Mouse (Mus musculus): Measurements from ENCODE around the gene Ddah1. TPM values are rescaled to one million over a fixed set of nuclear protein-coding genes. Genes with fewer than 3 reads are reported as not detected.

The Ddah1 gene
- 29.8 and 39.4 TPM in 2 replicates for polyA plus RNA-seq (2015; fragmentation: Nextera tagmentation; extraction: Ambion mirVana)

GRCm38 (mm10) chr3:145758561-145759378 is at the start of gene Ddah1:
Gene Ddah1 (plus strand): TSS chr3:145758675.
- H3K27me3 ChIP-seq: peaks cover 46% of the 10 kb centered on the region
- H3K4me2 ChIP-seq: peak within 1 kb of the TSS; percentile 99
- no peaks in the 10 kb centered on the region for H3K36me3 ChIP-seq
- H3K4me3 ChIP-seq: peak within 1 kb of the TSS; percentile 71
- peak; percentile 68 for ATAC-seq (ENCODE audit: insufficient number of reproducible peaks, insufficient read depth, low FRiP score, low TSS enrichment, low read depth)
- H3K27ac ChIP-seq: 0 out of 2 replicates have a peak within 1 kb of the TSS, but pooled peaks have one; percentile 11
- H3K4me1 ChIP-seq: peaks cover 17% of the 10 kb centered on the region
- no peaks in the 10 kb centered on the region for H3K9me3 ChIP-seq
- H3K9ac ChIP-seq: peak within 1 kb of the TSS; percentile 81
- under 1% methylated on average over 97 of the region's 97 CpGs for WGBS

DNA sequence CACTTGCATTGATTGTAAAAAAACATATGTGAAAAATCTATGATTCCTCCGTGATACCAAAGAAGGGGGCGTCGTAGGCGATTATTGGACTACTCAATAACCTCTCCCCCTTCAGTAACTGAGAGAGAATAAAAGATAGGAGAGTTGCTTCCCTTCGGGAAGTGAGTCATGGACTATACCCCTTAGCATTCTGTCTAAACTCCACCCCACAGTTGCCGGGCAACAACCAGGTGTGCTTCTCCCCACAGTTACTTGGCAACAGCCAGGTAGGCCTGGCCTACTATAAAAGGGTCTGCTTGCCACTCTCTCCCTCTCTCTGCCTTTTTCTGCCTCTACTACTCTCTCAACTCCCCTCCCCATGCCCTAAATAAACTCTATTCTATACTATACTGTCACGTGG is 42.6 kb upstream of the Ddah1 start:
- no peaks in the 10 kb centered on the region for H3K36me3 ChIP-seq
- H3K27me3 ChIP-seq: no peaks in the 10 kb centered on the region
- no peaks in the 10 kb centered on the region for H3K4me1 ChIP-seq
- H3K27ac ChIP-seq: no peak overlapping the region
- ATAC-seq (ENCODE audit: insufficient number of reproducible peaks, insufficient read depth, low FRiP score, low TSS enrichment, low read depth): no peak
- no peaks in the 10 kb centered on the region for H3K9me3 ChIP-seq
- H3K4me2 ChIP-seq: no peak overlapping the region
- H3K4me3 ChIP-seq: no peak overlapping the region
- 85% methylated on average over 7 of the region's 7 CpGs for WGBS
- no peak overlapping the region for H3K9ac ChIP-seq

GRCm38 (mm10) chr3:145719660-145720059 is 38.8 kb upstream of the Ddah1 start:
- 81% methylated on average over 4 of the region's 4 CpGs for WGBS
- Histone ChIP-seq H3K4me2 (no peak overlapping the region), H3K9me3 (no peaks in the 10 kb centered on the region), H3K36me3 (no peaks in the 10 kb centered on the region), H3K27ac (no peak overlapping the region), H3K4me1 (no peaks in the 10 kb centered on the region), H3K4me3 (no peak overlapping the region), H3K27me3 (no peaks in the 10 kb centered on the region), H3K9ac (no peak overlapping the region)
- ATAC-seq (ENCODE audit: insufficient number of reproducible peaks, insufficient read depth, low FRiP score, low TSS enrichment, low read depth): no peak

- H3K36me3 ChIP-seq: no peaks in the 10 kb centered on the region
- no peak overlapping the region for H3K4me2 ChIP-seq
- H3K9ac ChIP-seq: no peak overlapping the region
- H3K4me3 ChIP-seq: no peak overlapping the region
- H3K27ac ChIP-seq: no peak overlapping the region
- 79% methylated on average over 8 of the region's 8 CpGs for WGBS
- no peaks in the 10 kb centered on the region for H3K9me3 ChIP-seq
- peaks cover 22% of the 10 kb centered on the region for H3K4me1 ChIP-seq
- no peak for ATAC-seq (ENCODE audit: insufficient number of reproducible peaks, insufficient read depth, low FRiP score, low TSS enrichment, low read depth)
- no peaks in the 10 kb centered on the region for H3K27me3 ChIP-seq
Observed at GRCm38 (mm10) chr3:145725078-145725477, 33.4 kb upstream of the Ddah1 start.

- ATAC-seq (ENCODE audit: insufficient number of reproducible peaks, insufficient read depth, low FRiP score, low TSS enrichment, low read depth): no peak
- WGBS: 43% methylated on average over 8 of the region's 8 CpGs
- peaks cover 23% of the 10 kb centered on the region for H3K4me1 ChIP-seq
- H3K36me3 ChIP-seq: no peaks in the 10 kb centered on the region
- no peak overlapping the region for H3K27ac ChIP-seq
- no peaks in the 10 kb centered on the region for H3K27me3 ChIP-seq
- H3K9me3 ChIP-seq: no peaks in the 10 kb centered on the region
- H3K9ac ChIP-seq: 0 out of 2 replicates have a peak overlapping the region, but pooled peaks have one; percentile 21
- H3K4me3 ChIP-seq: no peak overlapping the region
- no peak overlapping the region for H3K4me2 ChIP-seq
Observed at GRCm38 (mm10) chr3:145728336-145728735, 30.1 kb upstream of the Ddah1 start.

DNA sequence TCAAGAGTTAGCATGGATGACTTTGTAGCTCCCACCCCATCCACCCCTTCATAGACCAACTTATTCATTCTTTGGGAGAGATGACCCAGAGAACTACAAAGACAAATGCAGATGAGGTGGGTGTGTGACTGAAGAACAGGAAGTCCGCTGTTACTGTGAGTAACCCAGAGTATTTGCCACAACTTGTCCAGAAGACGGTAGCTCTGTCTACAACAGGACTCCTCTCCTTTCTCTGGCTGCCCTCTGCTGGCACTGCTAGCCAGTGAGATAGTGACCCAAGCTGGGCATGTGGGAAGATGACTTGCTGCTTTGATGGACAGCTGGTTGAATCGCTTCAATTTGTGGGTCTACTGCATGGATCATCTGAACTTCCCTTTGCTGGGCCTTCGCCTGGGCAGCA is 28.9 kb upstream of the Ddah1 start:
- Histone ChIP-seq H3K9ac (no peak overlapping the region), H3K4me3 (no peak overlapping the region), H3K9me3 (no peaks in the 10 kb centered on the region), H3K27ac (no peak overlapping the region), H3K36me3 (no peaks in the 10 kb centered on the region), H3K4me1 (peaks cover 23% of the 10 kb centered on the region), H3K4me2 (no peak overlapping the region), H3K27me3 (no peaks in the 10 kb centered on the region)
- ATAC-seq (ENCODE audit: insufficient number of reproducible peaks, insufficient read depth, low FRiP score, low TSS enrichment, low read depth): no peak
- 55% methylated on average over 4 of the region's 4 CpGs for WGBS

DNA sequence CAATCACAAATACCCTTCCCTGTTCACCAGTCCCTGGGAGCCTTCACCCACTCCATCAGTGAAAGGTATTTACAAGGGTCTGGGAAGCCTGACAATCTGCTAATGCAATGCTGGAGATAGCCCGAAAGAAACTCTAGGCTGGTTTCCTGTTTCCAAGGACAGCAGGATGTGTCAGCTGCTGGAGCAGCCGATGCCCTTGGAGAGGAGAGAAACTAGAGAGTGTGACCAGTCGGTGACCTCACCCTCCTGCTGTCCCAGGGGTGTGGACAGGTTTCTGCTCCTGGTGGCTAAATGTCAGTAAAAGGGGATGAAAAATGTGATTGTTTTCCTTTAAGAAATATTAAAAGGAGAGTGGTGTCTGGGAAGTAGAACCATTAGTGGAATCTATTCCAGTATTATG is 28.4 kb upstream of the Ddah1 start:
- Histone ChIP-seq H3K27ac (no peak overlapping the region), H3K9ac (no peak overlapping the region), H3K4me3 (no peak overlapping the region), H3K4me2 (no peak overlapping the region), H3K27me3 (no peaks in the 10 kb centered on the region), H3K9me3 (no peaks in the 10 kb centered on the region), H3K36me3 (no peaks in the 10 kb centered on the region), H3K4me1 (peaks cover 23% of the 10 kb centered on the region)
- whole genome bisulfite sequencing: 39% methylated on average over 3 of the region's 3 CpGs
- ATAC-seq (ENCODE audit: insufficient number of reproducible peaks, insufficient read depth, low FRiP score, low TSS enrichment, low read depth): no peak

- Histone ChIP-seq H3K9me3 (no peaks in the 10 kb centered on the region), H3K4me1 (peaks cover 4% of the 10 kb centered on the region; the same call in 1 of the 2 replicates), H3K27ac (no peak overlapping the region), H3K4me3 (no peak overlapping the region), H3K36me3 (no peaks in the 10 kb centered on the region), H3K27me3 (no peaks in the 10 kb centered on the region), H3K4me2 (no peak overlapping the region), H3K9ac (no peak overlapping the region)
- 92% methylated on average over 8 of the region's 8 CpGs for WGBS
- no peak for ATAC-seq (ENCODE audit: insufficient number of reproducible peaks, insufficient read depth, low FRiP score, low TSS enrichment, low read depth)
Observed at GRCm38 (mm10) chr3:145734857-145735256, 23.6 kb upstream of the Ddah1 start.

DNA sequence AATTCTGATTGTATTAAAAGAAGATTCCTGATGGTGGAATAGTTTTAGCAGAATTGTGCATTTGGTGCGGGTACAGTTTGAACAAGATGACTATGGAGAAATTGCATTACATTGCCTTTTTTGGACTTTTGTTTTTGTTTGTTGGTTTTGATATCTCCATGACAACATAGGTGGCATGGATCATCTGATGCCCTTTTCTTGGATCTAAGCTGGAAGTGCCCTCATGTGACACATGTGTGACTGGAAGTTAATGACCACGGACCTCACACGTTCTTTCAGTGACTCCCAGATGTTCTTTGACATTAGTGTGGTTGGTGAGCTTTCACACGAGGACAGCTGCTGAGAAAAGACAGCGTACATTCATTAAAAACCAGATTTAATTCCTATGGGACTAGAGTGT is 21.9 kb upstream of the Ddah1 start:
- Histone ChIP-seq H3K9me3 (no peaks in the 10 kb centered on the region), H3K4me2 (no peak overlapping the region), H3K36me3 (no peaks in the 10 kb centered on the region), H3K27me3 (no peaks in the 10 kb centered on the region), H3K4me1 (no peaks in the 10 kb centered on the region), H3K27ac (no peak overlapping the region), H3K9ac (no peak overlapping the region), H3K4me3 (no peak overlapping the region)
- no peak for ATAC-seq (ENCODE audit: insufficient number of reproducible peaks, insufficient read depth, low FRiP score, low TSS enrichment, low read depth)
- WGBS: 78% methylated on average over 5 of the region's 5 CpGs

- no peaks in the 10 kb centered on the region for H3K27me3 ChIP-seq
- WGBS: 77% methylated on average over 14 of the region's 14 CpGs
- H3K36me3 ChIP-seq: no peaks in the 10 kb centered on the region
- no peaks in the 10 kb centered on the region; the same call in 1 of the 2 replicates for H3K4me1 ChIP-seq
- no peak overlapping the region for H3K27ac ChIP-seq
- no peak overlapping the region for H3K9ac ChIP-seq
- H3K4me2 ChIP-seq: no peak overlapping the region
- no peak overlapping the region for H3K4me3 ChIP-seq
- ATAC-seq (ENCODE audit: insufficient number of reproducible peaks, insufficient read depth, low FRiP score, low TSS enrichment, low read depth): no peak
- no peaks in the 10 kb centered on the region for H3K9me3 ChIP-seq
Observed at GRCm38 (mm10) chr3:145738662-145739061, 19.8 kb upstream of the Ddah1 start.

DNA sequence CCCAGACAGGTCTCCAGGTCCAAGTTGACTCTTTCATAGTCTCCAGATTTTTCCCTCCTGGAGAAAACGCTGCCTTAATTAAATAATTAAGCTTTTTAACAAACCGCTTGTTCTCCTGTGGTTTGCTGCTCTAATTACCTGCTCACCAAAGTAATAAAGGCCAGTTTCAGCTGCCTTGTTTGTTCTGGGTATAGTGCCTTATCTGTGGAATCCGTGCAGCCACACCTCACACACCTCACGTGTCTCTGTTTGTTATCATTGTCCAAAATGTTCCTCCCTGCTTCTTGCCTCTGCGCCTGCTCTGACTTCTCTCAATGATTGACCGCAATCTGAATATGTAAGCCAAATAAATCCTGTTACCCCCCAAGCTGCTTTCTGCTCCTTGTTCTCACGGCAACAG is 18.6 kb upstream of the Ddah1 start:
- no peaks in the 10 kb centered on the region; the same call in 1 of the 2 replicates for H3K4me1 ChIP-seq
- no peaks in the 10 kb centered on the region for H3K36me3 ChIP-seq
- no peaks in the 10 kb centered on the region for H3K27me3 ChIP-seq
- no peaks in the 10 kb centered on the region for H3K9me3 ChIP-seq
- H3K4me2 ChIP-seq: no peak overlapping the region
- no peak overlapping the region for H3K27ac ChIP-seq
- no peak overlapping the region for H3K4me3 ChIP-seq
- no peak for ATAC-seq (ENCODE audit: insufficient number of reproducible peaks, insufficient read depth, low FRiP score, low TSS enrichment, low read depth)
- 64% methylated on average over 7 of the region's 7 CpGs for WGBS
- H3K9ac ChIP-seq: no peak overlapping the region

- Histone ChIP-seq H3K27me3 (no peaks in the 10 kb centered on the region), H3K9me3 (no peaks in the 10 kb centered on the region), H3K36me3 (no peaks in the 10 kb centered on the region), H3K4me1 (no peaks in the 10 kb centered on the region; the same call in 1 of the 2 replicates), H3K9ac (no peak overlapping the region), H3K4me2 (no peak overlapping the region; the same call in 1 of the 2 replicates), H3K4me3 (no peak overlapping the region), H3K27ac (no peak overlapping the region)
- WGBS: 57% methylated on average over 9 of the region's 9 CpGs
- no peak for ATAC-seq (ENCODE audit: insufficient number of reproducible peaks, insufficient read depth, low FRiP score, low TSS enrichment, low read depth)
Observed at GRCm38 (mm10) chr3:145743050-145743449, 15.4 kb upstream of the Ddah1 start.
